Mouse (Mus musculus): ENCODE data around the gene Fes. TPM values are rescaled to one million over a fixed set of nuclear protein-coding genes. Genes with fewer than 3 reads are reported as not detected.
A peak's percentile ranks its signal among the peaks of the same experiment; 100 is the strongest.

The Fes gene
- polyA plus RNA-seq, 1 experiment from 2014 or later = 11.7 TPM

- no peak overlapping the region for H3K27ac ChIP-seq
- WGBS = 83% methylated on average over 9 of the region's 9 CpGs
- H3K4me3 ChIP-seq = no peak overlapping the region
- H3K36me3 ChIP-seq = peaks cover 16% of the 10 kb centered on the region
- no peak for DNase-seq (ENCODE audit: low spot score)
- H3K4me1 ChIP-seq = peaks cover 32% of the 10 kb centered on the region
- no peaks in the 10 kb centered on the region for H3K9me3 ChIP-seq
- 0 out of 2 replicates have a peak, but pooled peaks cover 9% of the 10 kb centered on the region for H3K27me3 ChIP-seq (ENCODE audit: insufficient read depth, poor library complexity, severe bottlenecking)
Measured at GRCm38 (mm10) chr7:80346173-80346572, 41.6 kb downstream of the Fes start.

GRCm38 (mm10) chr7:80343270-80344018, 44.3 kb downstream of the Fes start:
- 24% methylated on average over 19 of the region's 19 CpGs for WGBS
- Histone ChIP-seq H3K4me3 (peak overlapping the region; percentile 73), H3K4me1 (peaks cover 55% of the 10 kb centered on the region), H3K9me3 (no peaks in the 10 kb centered on the region), H3K27ac (peak overlapping the region; percentile 94), H3K27me3 (ENCODE audit: insufficient read depth, poor library complexity, severe bottlenecking) (0 out of 2 replicates have a peak, but pooled peaks cover 11% of the 10 kb centered on the region), H3K36me3 (peaks cover 5% of the 10 kb centered on the region; the same call in 1 of the 2 replicates)
- DNase-seq (ENCODE audit: low spot score) = no peak

- Histone ChIP-seq H3K9me3 (no peaks in the 10 kb centered on the region), H3K36me3 (peaks cover 6% of the 10 kb centered on the region; the same call in 1 of the 2 replicates), H3K27me3 (ENCODE audit: insufficient read depth, poor library complexity, severe bottlenecking) (0 out of 2 replicates have a peak, but pooled peaks cover 11% of the 10 kb centered on the region), H3K4me3 (peak within 1 kb of the TSS; percentile 73), H3K4me1 (peaks cover 53% of the 10 kb centered on the region), H3K27ac (peak within 1 kb of the TSS; percentile 94)
- WGBS = under 1% methylated on average over 25 of the region's 25 CpGs
- DNase-seq (ENCODE audit: low spot score) = peak; percentile 95
Measured at GRCm38 (mm10) chr7:80342858-80343257, 44.9 kb downstream of the Fes start, which contains the start of gene Hddc3. Gene Hddc3 (plus strand): TSS chr7:80343104.

GRCm38 (mm10) chr7:80341793-80342192, 46.0 kb downstream of the Fes start:
- H3K27me3 ChIP-seq (ENCODE audit: insufficient read depth, poor library complexity, severe bottlenecking) = 0 out of 2 replicates have a peak, but pooled peaks cover 11% of the 10 kb centered on the region
- H3K9me3 ChIP-seq = no peaks in the 10 kb centered on the region
- no peak overlapping the region for H3K27ac ChIP-seq
- H3K4me3 ChIP-seq = no peak overlapping the region
- peaks cover 17% of the 10 kb centered on the region for H3K36me3 ChIP-seq
- 54% methylated on average over 7 of the region's 7 CpGs for WGBS
- no peak for DNase-seq (ENCODE audit: low spot score)
- peaks cover 44% of the 10 kb centered on the region for H3K4me1 ChIP-seq

- H3K4me1 ChIP-seq = peaks cover 40% of the 10 kb centered on the region
- 3% methylated on average over 11 of the region's 11 CpGs for WGBS
- H3K36me3 ChIP-seq = peaks cover 27% of the 10 kb centered on the region
- H3K4me3 ChIP-seq = peak within 1 kb of the TSS; percentile 67
- peak within 1 kb of the TSS; percentile 90 for H3K27ac ChIP-seq
- 0 out of 2 replicates have a peak, but pooled peaks cover 11% of the 10 kb centered on the region for H3K27me3 ChIP-seq (ENCODE audit: insufficient read depth, poor library complexity, severe bottlenecking)
- no peaks in the 10 kb centered on the region for H3K9me3 ChIP-seq
- peak; percentile 92 for DNase-seq (ENCODE audit: low spot score)
Measured at GRCm38 (mm10) chr7:80340793-80341192, 47.0 kb downstream of the Fes start, which contains the start of gene Unc45a. Gene Unc45a (minus strand): TSS chr7:80341005.

- under 1% methylated on average over 45 of the region's 45 CpGs for WGBS
- peak overlapping the region; percentile 67 for H3K4me3 ChIP-seq
- peak; percentile 99 for DNase-seq (ENCODE audit: low spot score)
- H3K4me1 ChIP-seq = peaks cover 44% of the 10 kb centered on the region
- peaks cover 30% of the 10 kb centered on the region for H3K36me3 ChIP-seq
- peak overlapping the region; percentile 90 for H3K27ac ChIP-seq
- no peaks in the 10 kb centered on the region for H3K9me3 ChIP-seq
- H3K27me3 ChIP-seq (ENCODE audit: insufficient read depth, poor library complexity, severe bottlenecking) = 0 out of 2 replicates have a peak, but pooled peaks cover 11% of the 10 kb centered on the region
Measured at GRCm38 (mm10) chr7:80339793-80340628, 47.7 kb downstream of the Fes start.

- H3K4me1 ChIP-seq = peaks cover 44% of the 10 kb centered on the region
- WGBS = 9% methylated on average over 17 of the region's 17 CpGs
- H3K27ac ChIP-seq = peak overlapping the region; percentile 90
- DNase-seq (ENCODE audit: low spot score) = no peak
- 0 out of 2 replicates have a peak, but pooled peaks cover 11% of the 10 kb centered on the region for H3K27me3 ChIP-seq (ENCODE audit: insufficient read depth, poor library complexity, severe bottlenecking)
- peaks cover 37% of the 10 kb centered on the region for H3K36me3 ChIP-seq
- H3K9me3 ChIP-seq = no peaks in the 10 kb centered on the region
- H3K4me3 ChIP-seq = peak overlapping the region; percentile 67
Measured at GRCm38 (mm10) chr7:80339371-80339770, 48.4 kb downstream of the Fes start.

- WGBS = 87% methylated on average over 3 of the region's 3 CpGs
Measured at GRCm38 (mm10) chr7:80336932-80337331, 50.8 kb downstream of the Fes start.

GRCm38 (mm10) chr7:80334848-80335247, 52.9 kb downstream of the Fes start:
- Histone ChIP-seq H3K4me3 (no peak overlapping the region), H3K36me3 (peaks cover 82% of the 10 kb centered on the region), H3K27ac (no peak overlapping the region), H3K4me1 (peaks cover 20% of the 10 kb centered on the region), H3K27me3 (ENCODE audit: insufficient read depth, poor library complexity, severe bottlenecking) (no peaks in the 10 kb centered on the region), H3K9me3 (no peaks in the 10 kb centered on the region; the same call in 1 of the 2 replicates)
- WGBS = 84% methylated on average over 4 of the region's 4 CpGs
- DNase-seq (ENCODE audit: low spot score) = no peak

More at GRCm38 (mm10) chr7:80336932-80337331, 50.8 kb downstream of the Fes start:
- Histone ChIP-seq H3K27ac (no peak overlapping the region), H3K27me3 (ENCODE audit: insufficient read depth, poor library complexity, severe bottlenecking) (0 out of 2 replicates have a peak, but pooled peaks cover 10% of the 10 kb centered on the region), H3K9me3 (no peaks in the 10 kb centered on the region; the same call in 1 of the 2 replicates), H3K4me1 (peaks cover 30% of the 10 kb centered on the region), H3K4me3 (no peak overlapping the region), H3K36me3 (peaks cover 61% of the 10 kb centered on the region)
- no peak for DNase-seq (ENCODE audit: low spot score)

- H3K27me3 ChIP-seq (ENCODE audit: insufficient read depth, poor library complexity, severe bottlenecking) = no peaks in the 10 kb centered on the region
- H3K36me3 ChIP-seq = peaks cover 100% of the 10 kb centered on the region
- peaks cover 8% of the 10 kb centered on the region; the same call in 1 of the 2 replicates for H3K4me1 ChIP-seq
- 90% methylated on average over 19 of the region's 19 CpGs for WGBS
- H3K4me3 ChIP-seq = no peak overlapping the region
- no peaks in the 10 kb centered on the region; the same call in 1 of the 2 replicates for H3K9me3 ChIP-seq
- no peak for DNase-seq (ENCODE audit: low spot score)
- H3K27ac ChIP-seq = no peak overlapping the region
Measured at GRCm38 (mm10) chr7:80331433-80331832, 56.3 kb downstream of the Fes start.

GRCm38 (mm10) chr7:80330278-80330677, 57.5 kb downstream of the Fes start:
- no peaks in the 10 kb centered on the region for H3K27me3 ChIP-seq (ENCODE audit: insufficient read depth, poor library complexity, severe bottlenecking)
- H3K4me3 ChIP-seq = no peak overlapping the region
- H3K36me3 ChIP-seq = peaks cover 100% of the 10 kb centered on the region
- WGBS = 90% methylated on average over 8 of the region's 8 CpGs
- no peak overlapping the region for H3K27ac ChIP-seq
- DNase-seq (ENCODE audit: low spot score) = no peak
- H3K4me1 ChIP-seq = peaks cover 7% of the 10 kb centered on the region; the same call in 1 of the 2 replicates
- no peaks in the 10 kb centered on the region; the same call in 1 of the 2 replicates for H3K9me3 ChIP-seq

Measured in heart, embryonic 10.5 days (tissue).